Mouse (Mus musculus): Measurements from ENCODE around the gene Ugt1a9.

Gene Ugt1a9

GRCm38 (mm10) chr1:88261706-88262105, 191.1 kb downstream of the Ugt1a9 start:
- no peak for DNase-seq

- DNase-seq = peak; percentile 67
Measured at GRCm38 (mm10) chr1:88262255-88262654, 191.7 kb downstream of the Ugt1a9 start.

GRCm38 (mm10) chr1:88262961-88263360, 192.4 kb downstream of the Ugt1a9 start:
- DNase-seq = no peak

GRCm38 (mm10) chr1:88263778-88264177, 193.2 kb downstream of the Ugt1a9 start:
- no peak for DNase-seq

GRCm38 (mm10) chr1:88264237-88264868, 193.8 kb downstream of the Ugt1a9 start:
- DNase-seq = no peak

GRCm38 (mm10) chr1:88264869-88265240, 194.3 kb downstream of the Ugt1a9 start:
- DNase-seq = no peak

- DNase-seq = no peak
Measured at GRCm38 (mm10) chr1:88266123-88266522, 195.5 kb downstream of the Ugt1a9 start.

GRCm38 (mm10) chr1:88267489-88267888, 196.9 kb downstream of the Ugt1a9 start:
- no peak for DNase-seq

GRCm38 (mm10) chr1:88268070-88268469, 197.5 kb downstream of the Ugt1a9 start:
- no peak for DNase-seq

Data from retina, postnatal 1 day (tissue).